Mouse (Mus musculus): ENCODE results near the gene Aaed1. TPM values are rescaled to one million over a fixed set of nuclear protein-coding genes. Genes with fewer than 3 reads are reported as not detected.

Gene Aaed1
- polyA plus RNA-seq, 1 experiment: 8.3 TPM

- H3K79me3 ChIP-seq (ENCODE audit: low read depth): peaks cover 1% of the 10 kb centered on the region
- H3K79me2 ChIP-seq (ENCODE audit: control insufficient read depth, insufficient read depth): peaks cover 8% of the 10 kb centered on the region
- no peak for TF ChIP-seq MYOG (IDR thresholded peaks at IDR 0.05; ENCODE audit: control insufficient read depth, extremely low read depth, insufficient read length)
- TF ChIP-seq CEBPB (IDR thresholded peaks at IDR 0.05; ENCODE audit: low read depth): no peak
- TF ChIP-seq MYOD1 (IDR thresholded peaks at IDR 0.05; ENCODE audit: control insufficient read depth, insufficient read length, low read depth): no peak
- no peak for TF ChIP-seq USF1 (IDR thresholded peaks at IDR 0.05; ENCODE audit: low read depth)
- no peak overlapping the region for H3ac ChIP-seq (ENCODE audit: control insufficient read depth, insufficient read length, low read depth)
- no peak overlapping the region for H3K4me3 ChIP-seq (ENCODE audit: insufficient read depth, poor library complexity, severe bottlenecking)
- H3K27me3 ChIP-seq (ENCODE audit: control insufficient read depth, insufficient read depth, insufficient read length): no peaks in the 10 kb centered on the region
- H3K36me3 ChIP-seq (ENCODE audit: control insufficient read depth, insufficient read depth): peaks cover 6% of the 10 kb centered on the region
Observed at GRCm38 (mm10) chr13:64307508-64307907, 5.0 kb downstream of the Aaed1 start.

- no peak overlapping the region for H3K4me3 ChIP-seq (ENCODE audit: insufficient read depth, poor library complexity, severe bottlenecking)
- peaks cover 1% of the 10 kb centered on the region for H3K79me3 ChIP-seq (ENCODE audit: low read depth)
- H3ac ChIP-seq (ENCODE audit: control insufficient read depth, insufficient read length, low read depth): no peak overlapping the region
- H3K36me3 ChIP-seq (ENCODE audit: control insufficient read depth, insufficient read depth): peaks cover 6% of the 10 kb centered on the region
- peaks cover 8% of the 10 kb centered on the region for H3K79me2 ChIP-seq (ENCODE audit: control insufficient read depth, insufficient read depth)
- no peak for TF ChIP-seq FOSL1 (IDR thresholded peaks at IDR 0.05; ENCODE audit: insufficient read depth, low read length, poor library complexity, severe bottlenecking)
- TF ChIP-seq CTCF (IDR thresholded peaks at IDR 0.05; ENCODE audit: control insufficient read depth, insufficient read depth, insufficient read length): peak; percentile 52
- no peak for TF ChIP-seq MYOD1 (IDR thresholded peaks at IDR 0.05; ENCODE audit: control insufficient read depth, insufficient read length, low read depth)
- no peak for TF ChIP-seq USF1 (IDR thresholded peaks at IDR 0.05; ENCODE audit: low read depth)
- TF ChIP-seq MAX (IDR thresholded peaks at IDR 0.05): no peak
- no peaks in the 10 kb centered on the region for H3K27me3 ChIP-seq (ENCODE audit: control insufficient read depth, insufficient read depth, insufficient read length)
Observed at GRCm38 (mm10) chr13:64306078-64306477, 6.4 kb downstream of the Aaed1 start.

GRCm38 (mm10) chr13:64299069-64299468 is 13.4 kb downstream of the Aaed1 start:
- no peaks in the 10 kb centered on the region for H3K27me3 ChIP-seq (ENCODE audit: control insufficient read depth, insufficient read depth, insufficient read length)
- H3ac ChIP-seq (ENCODE audit: control insufficient read depth, insufficient read length, low read depth): no peak overlapping the region
- H3K79me3 ChIP-seq (ENCODE audit: low read depth): no peaks in the 10 kb centered on the region
- H3K4me3 ChIP-seq (ENCODE audit: insufficient read depth, poor library complexity, severe bottlenecking): no peak overlapping the region
- no peak for TF ChIP-seq CEBPB (IDR thresholded peaks at IDR 0.05; ENCODE audit: low read depth)
- no peak for TF ChIP-seq USF1 (IDR thresholded peaks at IDR 0.05; ENCODE audit: low read depth)
- no peak for TF ChIP-seq MYOG (IDR thresholded peaks at IDR 0.05; ENCODE audit: control insufficient read depth, extremely low read depth, insufficient read length)
- no peak for TF ChIP-seq MYOD1 (IDR thresholded peaks at IDR 0.05; ENCODE audit: control insufficient read depth, insufficient read length, low read depth)
- TF ChIP-seq CTCF (IDR thresholded peaks at IDR 0.05; ENCODE audit: control insufficient read depth, insufficient read depth, insufficient read length): no peak
- no peak for TF ChIP-seq MAX (IDR thresholded peaks at IDR 0.05)
- TF ChIP-seq FOSL1 (IDR thresholded peaks at IDR 0.05; ENCODE audit: insufficient read depth, low read length, poor library complexity, severe bottlenecking): no peak
- no peaks in the 10 kb centered on the region for H3K79me2 ChIP-seq (ENCODE audit: control insufficient read depth, insufficient read depth)
- peaks cover 4% of the 10 kb centered on the region for H3K36me3 ChIP-seq (ENCODE audit: control insufficient read depth, insufficient read depth)

GRCm38 (mm10) chr13:64286791-64287190 is 25.7 kb downstream of the Aaed1 start:
- H3K4me3 ChIP-seq (ENCODE audit: insufficient read depth, poor library complexity, severe bottlenecking): no peak overlapping the region
- H3K79me3 ChIP-seq (ENCODE audit: low read depth): no peaks in the 10 kb centered on the region
- TF ChIP-seq MAX (IDR thresholded peaks at IDR 0.05): no peak
- TF ChIP-seq MYOD1 (IDR thresholded peaks at IDR 0.05; ENCODE audit: control insufficient read depth, insufficient read length, low read depth): no peak
- no peak for TF ChIP-seq USF1 (IDR thresholded peaks at IDR 0.05; ENCODE audit: low read depth)
- no peak for TF ChIP-seq FOSL1 (IDR thresholded peaks at IDR 0.05; ENCODE audit: insufficient read depth, low read length, poor library complexity, severe bottlenecking)
- TF ChIP-seq CEBPB (IDR thresholded peaks at IDR 0.05; ENCODE audit: low read depth): no peak
- TF ChIP-seq MYOG (IDR thresholded peaks at IDR 0.05; ENCODE audit: control insufficient read depth, extremely low read depth, insufficient read length): no peak
- TF ChIP-seq CTCF (IDR thresholded peaks at IDR 0.05; ENCODE audit: control insufficient read depth, insufficient read depth, insufficient read length): no peak
- no peak overlapping the region for H3ac ChIP-seq (ENCODE audit: control insufficient read depth, insufficient read length, low read depth)
- no peaks in the 10 kb centered on the region for H3K27me3 ChIP-seq (ENCODE audit: control insufficient read depth, insufficient read depth, insufficient read length)
- H3K79me2 ChIP-seq (ENCODE audit: control insufficient read depth, insufficient read depth): no peaks in the 10 kb centered on the region
- no peaks in the 10 kb centered on the region for H3K36me3 ChIP-seq (ENCODE audit: control insufficient read depth, insufficient read depth)

GRCm38 (mm10) chr13:64286321-64286720 is 26.2 kb downstream of the Aaed1 start:
- Histone ChIP-seq H3K36me3 (ENCODE audit: control insufficient read depth, insufficient read depth) (no peaks in the 10 kb centered on the region), H3ac (ENCODE audit: control insufficient read depth, insufficient read length, low read depth) (no peak overlapping the region), H3K79me2 (ENCODE audit: control insufficient read depth, insufficient read depth) (no peaks in the 10 kb centered on the region), H3K27me3 (ENCODE audit: control insufficient read depth, insufficient read depth, insufficient read length) (no peaks in the 10 kb centered on the region), H3K4me3 (ENCODE audit: insufficient read depth, poor library complexity, severe bottlenecking) (no peak overlapping the region), H3K79me3 (ENCODE audit: low read depth) (no peaks in the 10 kb centered on the region)
- TF ChIP-seq FOSL1 (IDR thresholded peaks at IDR 0.05; ENCODE audit: insufficient read depth, low read length, poor library complexity, severe bottlenecking) (no peak), CEBPB (IDR thresholded peaks at IDR 0.05; ENCODE audit: low read depth) (no peak), MYOD1 (IDR thresholded peaks at IDR 0.05; ENCODE audit: control insufficient read depth, insufficient read length, low read depth) (no peak), USF1 (IDR thresholded peaks at IDR 0.05; ENCODE audit: low read depth) (no peak)

- H3K36me3 ChIP-seq (ENCODE audit: control insufficient read depth, insufficient read depth): no peaks in the 10 kb centered on the region
- no peaks in the 10 kb centered on the region for H3K79me3 ChIP-seq (ENCODE audit: low read depth)
- TF ChIP-seq FOSL1 (IDR thresholded peaks at IDR 0.05; ENCODE audit: insufficient read depth, low read length, poor library complexity, severe bottlenecking): no peak
- no peak for TF ChIP-seq MAX (IDR thresholded peaks at IDR 0.05)
- no peak for TF ChIP-seq MYOD1 (IDR thresholded peaks at IDR 0.05; ENCODE audit: control insufficient read depth, insufficient read length, low read depth)
- no peak for TF ChIP-seq CEBPB (IDR thresholded peaks at IDR 0.05; ENCODE audit: low read depth)
- no peak for TF ChIP-seq USF1 (IDR thresholded peaks at IDR 0.05; ENCODE audit: low read depth)
- TF ChIP-seq MYOG (IDR thresholded peaks at IDR 0.05; ENCODE audit: control insufficient read depth, extremely low read depth, insufficient read length): no peak
- no peak for TF ChIP-seq CTCF (IDR thresholded peaks at IDR 0.05; ENCODE audit: control insufficient read depth, insufficient read depth, insufficient read length)
- no peaks in the 10 kb centered on the region for H3K79me2 ChIP-seq (ENCODE audit: control insufficient read depth, insufficient read depth)
- H3K27me3 ChIP-seq (ENCODE audit: control insufficient read depth, insufficient read depth, insufficient read length): no peaks in the 10 kb centered on the region
- H3K4me3 ChIP-seq (ENCODE audit: insufficient read depth, poor library complexity, severe bottlenecking): no peak overlapping the region
- H3ac ChIP-seq (ENCODE audit: control insufficient read depth, insufficient read length, low read depth): no peak overlapping the region
Observed at GRCm38 (mm10) chr13:64284676-64285075, 27.8 kb downstream of the Aaed1 start.

All from C2C12 (cell line).